Mouse (Mus musculus) bone marrow, adult 2 months (tissue): ENCODE measurements around the gene Dlst.

Experiments used
- CTCF ChIP-seq: fragments of 200-500 bp; IDR thresholded peaks from 2 replicates; pipeline ENCODE4 v1.5.1; 2011; ENCODE audit warnings: low read length, control low read depth; ENCODE audit not compliant: control insufficient read depth, insufficient read depth
- POLR2A ChIP-seq: fragments of 200-500 bp; IDR thresholded peaks from 2 replicates; pipeline ENCODE4 v1.6.1; 2011; ENCODE audit warnings: low read depth, mild to moderate bottlenecking, control low read depth, low read length, borderline replicate concordance; ENCODE audit not compliant: control insufficient read depth

DNA sequence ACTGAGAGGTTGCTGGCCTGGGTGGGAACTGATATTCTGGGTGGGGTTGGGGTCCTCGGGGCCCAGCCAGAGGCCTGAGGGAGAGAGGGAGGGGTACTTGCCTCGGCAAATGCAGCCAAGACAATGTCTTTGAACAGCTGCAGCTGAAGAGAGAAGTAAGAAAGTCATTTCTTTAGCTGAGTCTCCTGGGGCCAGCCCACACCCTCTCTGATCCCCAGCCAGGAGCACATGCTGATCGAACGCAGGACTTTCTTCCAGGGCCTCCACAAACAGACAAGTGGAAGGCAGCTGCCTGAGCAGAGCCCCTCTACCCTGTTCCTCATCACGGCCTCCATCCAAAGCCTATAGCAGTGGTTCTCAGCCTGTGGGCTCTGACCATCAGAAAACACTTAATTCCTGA lies 54.4 kb downstream of the Dlst start:
- no peak for TF ChIP-seq POLR2A
- no peak for TF ChIP-seq CTCF
